Mouse (Mus musculus): Measurements from ENCODE around the gene March1. TPM values are rescaled to one million over a fixed set of nuclear protein-coding genes. Genes with fewer than 3 reads are reported as not detected.
"Not testable (repeated sequence)": the region's sequence is repeated elsewhere in the genome, so short reads cannot be mapped to it uniquely, and the experiment has no call there.

March1 gene
- total RNA-seq, 2 experiments from 2014 or later, result 1.7 to 3.6 TPM

DNA sequence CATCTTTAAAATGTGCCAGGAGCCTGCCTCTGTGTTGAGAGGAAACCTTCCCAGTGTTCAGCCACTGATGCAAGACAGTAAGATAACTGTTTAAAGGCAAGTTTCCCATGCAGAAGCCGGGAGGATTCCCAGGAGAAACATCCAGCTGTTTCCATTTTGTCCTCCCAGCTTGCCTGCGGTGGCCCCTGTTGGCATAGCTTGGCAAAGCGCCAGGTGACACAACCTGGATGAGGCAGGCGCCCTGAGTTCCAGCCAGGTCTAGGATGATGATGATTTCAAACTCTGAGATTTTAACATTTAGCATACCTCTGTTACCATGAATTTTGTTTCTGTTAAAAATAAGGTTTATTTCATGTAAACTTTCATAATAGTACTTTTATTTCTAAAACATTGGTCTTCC lies 651.8 kb downstream of the March1 start:
- DNase-seq (ENCODE audit: low spot score in 2 of 2), result no peak

DNA sequence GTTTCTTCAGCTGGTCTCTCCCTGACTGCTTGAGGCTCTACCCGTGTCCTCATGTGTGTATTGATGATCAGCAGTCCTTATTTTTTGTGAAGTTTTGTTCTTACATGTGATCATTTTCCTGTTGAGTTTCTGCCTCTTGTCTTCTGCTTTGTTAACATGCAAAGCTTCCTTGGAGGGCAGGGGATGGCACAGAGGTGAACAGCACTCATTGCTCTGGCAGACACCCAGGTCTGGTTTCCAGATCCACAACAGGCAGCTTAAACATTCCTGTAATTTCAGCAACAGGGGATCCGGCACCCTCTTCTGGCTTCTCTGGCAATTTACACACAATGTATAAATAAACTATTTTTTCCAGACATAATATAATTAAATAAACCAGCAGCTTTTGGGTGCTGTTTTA lies 652.4 kb downstream of the March1 start:
- DNase-seq (ENCODE audit: low spot score in 2 of 2), result no peak

DNA sequence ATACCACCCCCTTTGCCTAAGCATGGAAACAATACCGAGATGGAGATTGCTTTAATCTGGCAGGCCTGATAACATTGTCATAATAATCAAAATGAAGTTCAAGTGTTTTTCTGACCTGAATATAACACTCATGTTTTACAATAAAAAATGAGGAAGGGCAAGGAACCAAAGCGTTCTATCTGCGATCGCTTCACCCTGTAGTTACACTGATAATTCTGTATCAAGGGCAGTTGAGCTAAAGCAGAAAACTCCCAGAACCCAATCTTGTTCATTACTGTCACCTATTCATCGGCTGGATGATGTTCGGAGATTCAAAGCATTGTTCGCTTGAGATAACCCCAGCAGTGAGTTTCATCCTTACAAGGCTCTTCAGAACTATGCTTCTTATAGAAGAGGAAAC lies 700.1 kb downstream of the March1 start:
- DNase-seq (ENCODE audit: low spot score in 2 of 2), result no peak

DNA sequence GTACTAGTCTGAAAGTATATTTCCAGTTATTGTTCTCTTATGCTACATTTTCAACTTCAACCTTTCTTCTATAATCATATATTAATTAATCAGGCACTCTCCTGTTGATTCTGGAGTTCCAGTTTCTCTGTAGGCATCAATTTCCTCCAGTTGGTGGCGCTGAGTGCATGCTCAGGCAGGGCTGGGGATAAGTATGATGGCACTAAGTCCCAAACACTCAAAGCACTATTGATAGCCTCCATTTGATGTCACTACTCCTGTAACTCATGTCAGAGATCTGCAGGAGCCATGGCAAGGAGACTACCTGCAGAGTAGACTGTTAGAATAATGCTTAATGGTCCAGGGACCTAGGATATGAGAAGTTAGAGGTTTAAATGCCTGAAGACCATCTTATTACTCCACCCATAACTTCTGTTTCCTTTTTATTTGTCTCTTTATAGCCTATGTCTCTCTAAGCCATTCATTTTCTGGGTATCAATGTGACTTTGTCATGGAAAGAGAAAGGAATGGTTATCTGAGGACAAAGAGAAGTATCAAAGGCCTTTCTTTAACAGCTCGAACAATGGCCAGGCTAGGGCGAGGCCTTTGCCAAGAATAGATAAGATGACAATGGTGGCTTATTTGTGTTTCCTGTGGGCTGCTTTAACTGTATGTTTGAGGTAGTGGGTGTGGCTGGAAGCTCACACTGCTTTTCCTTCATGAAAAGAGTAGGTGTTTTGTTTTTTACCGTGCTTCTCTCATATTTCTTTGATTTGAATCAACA lies 705.5 kb downstream of the March1 start:
- DNase-seq (ENCODE audit: low spot score in 2 of 2), result peak in 1 of 2 experiments; percentile 24

DNA sequence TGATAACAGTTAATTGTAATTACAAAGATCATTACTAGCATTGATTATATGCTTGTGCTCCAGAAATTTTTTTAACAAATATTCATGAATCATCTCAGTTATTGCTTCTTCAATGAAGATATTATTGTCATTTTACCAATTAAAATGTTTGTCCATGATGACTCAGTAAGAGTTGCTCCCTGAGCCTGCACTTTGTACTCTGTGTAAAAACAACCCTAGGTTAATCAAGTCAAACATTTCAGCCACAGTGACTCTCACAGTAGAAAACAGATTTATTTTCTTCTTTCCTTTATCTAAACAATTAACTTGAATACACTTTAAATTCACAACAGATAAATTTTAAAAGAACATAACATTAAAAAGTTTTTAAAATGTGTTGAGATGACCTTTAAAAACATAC lies 708.7 kb downstream of the March1 start:
- DNase-seq (ENCODE audit: low spot score in 2 of 2), result no peak

DNA sequence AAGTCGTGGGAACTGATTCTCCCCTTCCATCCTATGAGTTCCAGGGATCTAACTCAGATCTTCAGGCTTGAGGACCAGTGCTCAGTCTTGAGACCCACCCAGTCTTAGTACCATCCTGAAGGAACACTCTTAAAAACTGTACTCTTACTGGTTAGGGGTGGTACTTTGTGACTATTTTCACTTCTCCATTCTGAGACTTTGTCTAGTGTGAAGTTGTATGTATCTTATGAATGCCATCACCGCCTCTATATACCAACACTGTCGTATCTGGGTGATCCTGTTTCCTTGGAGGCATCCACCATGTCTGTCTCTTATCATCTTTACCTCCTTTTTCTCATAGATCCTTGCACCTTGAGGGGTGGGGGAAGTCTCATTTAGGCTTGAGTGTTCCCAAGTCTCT lies 714.5 kb downstream of the March1 start:
- DNase-seq (ENCODE audit: low spot score in 2 of 2), result no peak

DNA sequence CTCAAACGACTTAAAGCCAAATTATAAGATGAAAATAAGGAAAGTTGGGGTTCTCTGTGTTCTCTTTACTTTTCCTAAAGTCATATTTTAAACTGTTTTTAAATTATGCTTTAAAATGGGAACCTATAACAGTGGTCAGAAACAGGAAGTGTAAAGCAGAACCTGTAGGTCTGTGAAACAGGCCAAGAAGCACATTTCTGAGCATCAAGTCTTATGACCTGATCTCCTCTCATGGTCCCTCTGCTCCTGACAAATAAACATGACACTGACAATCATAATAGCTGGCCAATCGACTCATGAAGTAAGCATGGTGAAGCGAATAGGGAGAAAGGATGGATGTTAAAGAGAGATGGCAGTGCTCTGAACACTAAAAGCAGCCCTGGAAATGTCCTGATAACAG lies 716.6 kb downstream of the March1 start:
- DNase-seq (ENCODE audit: low spot score in 2 of 2), result no peak

DNA sequence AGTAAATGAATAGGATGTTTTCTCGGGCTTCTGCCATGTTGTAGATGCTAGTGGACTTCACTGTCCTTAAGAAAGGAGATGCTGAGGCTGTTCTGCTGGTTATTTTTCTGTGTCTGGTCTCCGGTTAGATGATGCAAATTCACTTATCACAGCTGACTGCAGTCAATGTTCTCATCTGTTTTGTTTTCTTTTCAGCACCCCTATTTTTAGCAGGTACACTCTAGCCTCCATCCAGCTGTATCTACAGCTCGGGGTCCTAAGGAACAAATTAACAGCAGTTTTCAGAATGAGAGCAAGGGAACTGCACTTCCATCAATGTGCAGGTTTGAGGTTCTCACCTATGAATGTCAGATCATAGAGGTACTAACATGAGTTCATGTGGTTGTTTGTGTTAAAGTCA lies 721.9 kb downstream of the March1 start:
- DNase-seq (ENCODE audit: low spot score in 2 of 2), result no peak

DNA sequence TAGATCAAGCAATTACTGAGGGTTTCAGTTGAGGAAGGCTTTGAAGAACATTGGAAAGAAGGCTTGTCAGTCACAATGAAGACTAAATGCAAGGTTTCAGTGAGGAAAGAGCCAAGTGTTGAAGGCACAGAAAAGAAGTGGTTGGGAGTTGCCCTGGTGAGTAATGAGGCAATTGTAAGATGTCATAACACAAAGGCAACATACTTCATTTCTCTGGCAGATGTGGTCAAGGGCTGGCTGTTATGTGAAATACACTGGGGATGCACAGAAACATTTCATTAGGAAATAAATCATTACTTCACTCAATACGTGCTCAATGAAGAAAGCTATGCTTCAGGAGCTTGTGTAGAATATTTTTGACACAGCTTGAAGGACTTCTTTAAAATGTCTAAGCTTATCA lies 725.2 kb downstream of the March1 start:
- DNase-seq (ENCODE audit: low spot score in 2 of 2), result no peak

DNA sequence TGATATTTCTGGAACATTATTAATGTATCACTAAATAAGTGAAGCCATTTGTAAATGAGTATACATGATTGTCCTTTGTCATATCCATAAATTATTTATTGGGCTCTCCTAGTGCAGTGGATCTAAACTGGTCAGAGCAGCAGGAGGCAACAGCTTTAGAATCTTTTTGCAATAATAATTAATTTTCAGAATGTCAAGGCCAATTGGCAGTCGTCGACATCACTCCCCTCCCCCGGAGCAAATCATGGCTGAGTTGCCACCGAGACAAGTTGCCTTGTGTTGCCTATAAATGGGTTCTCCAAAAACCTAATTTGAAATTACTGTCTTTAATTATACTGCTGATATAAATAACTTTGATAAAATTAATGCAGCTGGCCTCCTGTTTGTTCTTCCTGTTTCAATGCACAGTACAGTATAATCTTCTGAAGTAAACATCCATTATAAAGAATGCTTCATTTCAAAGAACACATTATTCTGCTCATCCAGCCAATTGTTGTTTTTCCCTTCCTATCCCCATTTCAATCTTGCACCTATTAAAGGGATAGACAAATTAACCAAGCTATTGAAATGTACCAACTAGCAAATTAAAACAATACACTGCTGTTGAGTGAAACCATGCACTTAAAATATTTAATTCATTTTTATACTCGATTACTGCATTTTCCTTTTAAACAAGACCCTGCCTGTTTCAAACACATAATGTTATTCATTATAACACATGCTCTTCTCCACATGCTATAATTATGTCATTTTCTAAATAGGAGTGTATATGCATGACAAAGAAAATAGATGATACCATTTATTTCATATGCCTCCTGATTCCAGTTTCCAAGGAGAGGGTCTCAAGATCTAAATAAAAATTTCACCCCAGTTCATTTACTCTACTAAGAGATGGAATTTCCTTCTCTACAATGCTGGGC lies 745.4 kb downstream of the March1 start:
- no peak for DNase-seq (ENCODE audit: low spot score in 2 of 2)

DNA sequence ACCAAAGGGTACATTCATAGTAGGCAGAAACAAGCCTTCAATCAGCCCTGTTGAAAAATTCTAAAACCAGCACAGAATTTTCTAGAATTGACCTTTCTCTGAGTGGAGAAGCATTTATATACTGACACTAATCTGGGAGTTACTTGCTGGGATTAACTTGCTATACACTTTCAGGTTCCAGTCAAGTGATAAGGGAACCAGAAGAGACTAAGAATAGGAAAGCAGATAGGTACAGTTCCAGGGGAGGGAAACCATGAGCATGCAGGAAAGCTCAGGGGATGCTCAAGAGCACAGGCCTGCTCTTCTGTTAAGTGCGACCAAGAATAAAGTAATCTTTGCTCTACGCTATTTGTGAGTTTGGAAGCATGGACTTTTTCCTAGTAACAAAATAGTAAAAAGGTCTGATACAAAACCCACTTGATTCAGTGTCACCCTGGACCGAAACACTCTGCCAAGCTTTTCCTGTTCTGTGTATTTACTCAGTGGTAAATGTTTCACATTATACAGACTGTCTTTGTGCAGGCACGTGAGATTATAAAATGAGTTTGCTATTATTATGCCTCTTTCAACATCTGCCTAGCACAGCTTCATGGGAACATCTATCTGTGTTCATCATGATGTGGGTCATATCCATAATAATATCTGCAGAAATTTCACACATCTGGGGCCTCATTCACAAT lies 766.1 kb downstream of the March1 start:
- no peak for DNase-seq (ENCODE audit: low spot score in 2 of 2)

DNA sequence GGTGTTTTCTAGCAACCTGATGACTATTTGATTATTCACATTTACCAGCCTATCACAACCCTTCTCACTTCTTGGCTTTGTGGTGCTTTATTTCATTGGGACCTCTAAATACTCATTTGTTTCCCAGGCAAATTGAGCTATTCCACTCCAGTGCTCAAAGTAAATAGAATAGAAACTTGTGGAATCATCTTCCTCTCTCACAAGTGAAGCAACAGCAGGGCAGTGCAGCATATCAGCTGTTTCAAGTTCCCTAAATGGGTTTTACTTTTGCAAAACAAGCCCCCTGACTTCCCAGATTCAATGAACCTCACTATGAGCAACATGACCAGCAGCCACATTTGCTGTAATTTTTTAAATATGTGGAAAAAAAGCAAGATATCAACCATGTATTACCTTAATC lies 768.3 kb downstream of the March1 start:
- no peak for DNase-seq (ENCODE audit: low spot score in 2 of 2)

DNA sequence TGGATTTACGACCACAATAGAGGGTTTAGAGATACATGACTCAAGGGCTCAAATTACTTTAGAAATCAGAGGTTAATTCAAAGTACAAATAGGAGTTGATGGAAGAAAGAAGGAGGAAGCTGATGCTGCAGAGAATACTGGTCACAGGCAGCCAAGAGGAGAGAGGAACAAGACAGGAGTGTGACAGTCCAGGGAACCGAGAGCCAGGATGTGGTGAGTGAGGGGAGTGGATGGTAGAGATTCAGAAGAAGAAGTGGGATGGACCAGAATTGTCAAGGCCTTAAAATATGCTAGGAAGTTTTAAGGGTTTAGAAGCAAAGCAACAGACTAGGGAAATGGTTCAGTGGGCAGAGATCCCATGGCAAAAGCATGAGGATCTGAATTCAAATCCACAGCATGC lies 771.0 kb downstream of the March1 start:
- DNase-seq (ENCODE audit: low spot score in 2 of 2), result no peak

DNA sequence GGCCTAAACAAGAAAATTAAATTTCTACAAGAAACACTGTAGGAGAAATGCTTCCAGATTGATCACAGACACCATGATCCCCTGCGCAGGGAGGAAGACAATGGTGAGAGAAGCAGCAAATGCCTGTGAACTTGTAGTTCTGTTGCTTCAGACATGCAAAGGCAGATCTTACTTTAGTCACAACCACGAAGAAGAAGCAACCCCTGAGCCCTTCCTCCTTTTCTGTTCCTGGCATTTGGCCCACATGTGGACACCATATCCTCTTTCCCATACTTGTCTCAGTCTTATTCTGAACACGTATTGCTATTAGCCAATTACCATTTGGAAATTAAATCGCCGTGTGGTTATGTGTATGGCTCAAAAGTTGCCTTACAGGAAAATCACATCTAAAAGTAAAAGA lies 773.9 kb downstream of the March1 start:
- DNase-seq (ENCODE audit: low spot score in 2 of 2), result no peak

DNA sequence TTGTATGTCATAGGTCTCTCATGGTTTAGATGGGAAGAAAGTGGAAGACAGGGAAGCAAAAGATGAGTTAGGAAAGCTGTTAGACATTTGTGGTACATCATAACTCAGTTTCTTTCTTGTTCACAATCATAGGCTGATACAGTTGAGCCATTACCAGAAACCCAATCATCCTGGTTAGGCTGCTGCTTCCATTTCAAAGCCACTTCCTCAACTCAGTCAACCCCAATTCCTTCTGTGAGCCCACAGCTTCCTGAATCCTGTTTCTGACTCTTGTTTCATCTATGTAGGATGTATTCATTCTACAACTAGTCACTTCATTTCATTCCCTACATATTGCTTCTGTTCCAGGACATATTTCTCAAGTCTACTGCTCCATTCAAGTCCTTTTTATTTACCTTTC lies 775.2 kb downstream of the March1 start:
- DNase-seq (ENCODE audit: low spot score in 2 of 2), result no peak

DNA sequence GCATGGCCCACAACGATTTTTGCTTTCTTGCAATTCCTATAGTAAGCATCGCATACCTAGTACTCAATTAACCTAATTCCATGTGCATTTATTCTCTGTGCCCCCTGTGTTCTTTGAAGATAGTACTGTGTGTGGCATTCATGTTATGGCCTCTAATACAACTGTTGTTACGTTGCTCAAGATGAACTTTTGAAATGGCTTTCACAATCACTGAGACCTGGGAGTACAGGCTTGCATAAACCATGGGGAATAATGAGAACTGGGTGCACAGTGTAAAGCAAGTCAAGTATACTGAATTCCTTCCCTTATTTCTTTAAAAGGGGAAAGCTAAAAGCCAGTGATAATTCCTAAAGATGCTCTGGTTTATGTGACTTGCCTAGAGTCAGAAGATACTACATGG lies 776.4 kb downstream of the March1 start:
- DNase-seq (ENCODE audit: low spot score in 2 of 2), result no peak

DNA sequence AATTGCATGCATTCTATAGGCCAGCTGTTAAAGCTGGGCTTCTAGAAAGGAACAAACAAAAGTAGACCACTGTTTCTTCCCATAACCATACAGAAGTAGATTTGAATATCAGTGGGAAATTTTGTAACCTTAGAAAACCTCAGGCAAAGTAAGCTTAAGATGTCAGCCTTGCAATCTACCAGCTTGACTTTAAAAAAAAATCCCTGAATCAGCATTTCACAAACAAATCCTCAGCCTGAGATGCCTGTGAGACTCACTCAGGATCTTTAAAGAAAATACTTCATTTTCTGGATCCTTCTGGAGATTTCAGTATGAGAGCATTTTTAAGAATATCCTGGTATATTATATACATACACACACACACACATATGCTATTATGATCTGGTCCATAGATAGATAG lies 780.1 kb downstream of the March1 start:
- DNase-seq (ENCODE audit: low spot score in 2 of 2), result no peak

DNA sequence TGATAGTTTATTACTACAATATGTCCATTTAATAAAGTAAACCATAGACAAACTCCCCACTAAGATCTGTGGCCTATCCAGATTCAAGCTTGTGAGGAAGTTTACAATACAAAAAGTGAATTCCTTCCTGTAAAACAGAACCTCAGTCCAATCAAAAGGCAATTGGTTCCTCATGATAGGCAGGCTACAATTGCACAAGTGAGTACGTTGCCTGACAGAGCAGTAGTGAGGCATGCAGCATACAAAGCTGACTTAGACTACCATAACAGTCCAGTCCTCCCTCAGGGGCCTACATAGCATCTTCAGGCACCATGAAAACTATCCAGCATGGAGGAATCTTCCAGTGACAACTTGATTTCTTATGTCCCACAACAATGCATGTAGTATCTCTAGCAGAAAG lies 782.4 kb downstream of the March1 start:
- no peak for DNase-seq (ENCODE audit: low spot score in 2 of 2)

DNA sequence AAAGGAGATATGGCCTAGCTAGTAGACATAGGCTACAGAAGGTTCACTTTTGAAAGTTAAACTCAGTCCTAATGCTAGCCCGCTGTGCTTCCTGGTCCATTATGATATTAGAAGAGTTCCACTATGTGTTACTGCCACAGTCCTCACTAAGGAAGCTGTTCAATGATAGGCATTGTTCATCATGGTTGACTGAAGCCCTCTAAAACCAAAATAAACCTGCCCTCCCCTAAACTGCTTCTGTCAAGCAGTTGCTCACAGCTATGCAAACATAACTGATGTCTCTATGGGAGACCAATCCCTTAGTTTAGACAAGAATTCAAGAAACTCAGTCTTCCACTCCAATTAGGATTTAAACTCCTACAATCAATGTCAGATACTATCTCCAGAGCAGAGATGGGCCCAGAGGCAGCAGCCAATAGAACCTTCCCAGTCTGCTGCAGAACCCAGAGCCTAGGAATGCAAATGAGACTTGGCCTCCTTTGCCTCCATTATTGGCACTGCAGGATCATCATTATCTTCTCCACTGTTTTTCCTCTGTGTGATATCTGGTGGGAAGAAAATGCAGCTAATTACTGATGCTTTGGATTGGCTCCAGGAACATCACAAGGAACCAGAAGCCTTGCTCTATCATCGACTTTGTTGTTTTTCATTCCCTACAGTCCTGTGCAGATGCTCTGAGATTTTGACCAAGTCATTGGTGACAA lies 787.2 kb downstream of the March1 start:
- DNase-seq (ENCODE audit: low spot score in 2 of 2), result no peak

DNA sequence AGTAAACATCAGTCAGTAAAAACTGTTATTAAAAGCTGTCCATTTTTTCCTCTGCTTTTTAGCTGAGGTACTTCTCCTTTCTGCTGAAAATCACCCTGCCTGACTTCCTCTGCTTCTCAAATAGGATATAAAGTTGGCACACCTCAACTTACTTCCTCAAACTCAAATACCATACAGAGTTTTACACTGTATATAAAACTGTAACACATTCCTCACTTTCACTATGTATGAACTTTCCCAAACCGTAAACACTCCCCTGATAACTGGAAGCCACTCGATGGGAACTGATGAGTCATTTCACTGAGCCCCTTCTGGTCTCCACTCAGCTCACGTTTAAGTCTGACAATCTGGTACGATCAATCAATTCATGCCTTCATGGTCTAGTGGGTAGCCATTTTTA lies 788.1 kb downstream of the March1 start:
- DNase-seq (ENCODE audit: low spot score in 2 of 2), result not testable (repeated sequence)

Measured in adrenal gland, adult 18-20 months (tissue).